Mouse (Mus musculus): ENCODE data around the gene Slc36a2. TPM values are rescaled to one million over a fixed set of nuclear protein-coding genes. Genes with fewer than 3 reads are reported as not detected.

The Slc36a2 gene
- total and polyA plus RNA-seq, 2 experiments from 2014 or later, result 6.6 to 10.2 TPM

- Histone ChIP-seq H3K9me3 (replicated peaks; ENCODE audit: control insufficient read depth, low read length) (no peaks in the 10 kb centered on the region), H3K4me3 (ENCODE audit: low read depth, low read length) (no peak overlapping the region), H3K9ac (replicated peaks; ENCODE audit: low read depth, low read length) (no peak overlapping the region), H3K4me1 (ENCODE audit: control insufficient read depth, insufficient read depth) (peaks cover 13% of the 10 kb centered on the region), H3K27ac (ENCODE audit: low read depth) (no peak overlapping the region), H3K4me2 (ENCODE audit: low read depth, low read length) (no peak overlapping the region), H3K36me3 (replicated peaks; ENCODE audit: control insufficient read depth, insufficient read depth, low read length) (no peaks in the 10 kb centered on the region), H3K27me3 (ENCODE audit: control insufficient read depth, insufficient read depth, low read length) (no peaks in the 10 kb centered on the region)
- TF ChIP-seq CTCF (IDR thresholded peaks at IDR 0.05; ENCODE audit: low read depth), result no peak
- WGBS, result 60% methylated on average over 7 of the region's 7 CpGs
- DNase-seq (ENCODE audit: low spot score) (no peak), ATAC-seq (ENCODE audit: insufficient read depth, low read depth) (no peak)
Observed at GRCm38 (mm10) chr11:55183124-55183523, 1.8 kb downstream of the Slc36a2 start.

- H3K27me3 ChIP-seq (ENCODE audit: control insufficient read depth, insufficient read depth, low read length), result no peaks in the 10 kb centered on the region
- ATAC-seq (ENCODE audit: insufficient read depth, low read depth) (no peak), DNase-seq (ENCODE audit: low spot score) (no peak)
- no peak overlapping the region for H3K9ac ChIP-seq (replicated peaks; ENCODE audit: low read depth, low read length)
- 78% methylated on average over 3 of the region's 3 CpGs for WGBS
- no peak for TF ChIP-seq EP300 (IDR thresholded peaks at IDR 0.05; ENCODE audit: low read depth)
- no peak for TF ChIP-seq CTCF (IDR thresholded peaks at IDR 0.05; ENCODE audit: low read depth)
- H3K4me1 ChIP-seq (ENCODE audit: control insufficient read depth, insufficient read depth), result no peaks in the 10 kb centered on the region
- H3K9me3 ChIP-seq (replicated peaks; ENCODE audit: control insufficient read depth, low read length), result no peaks in the 10 kb centered on the region
- no peak overlapping the region for H3K27ac ChIP-seq (ENCODE audit: low read depth)
- no peaks in the 10 kb centered on the region for H3K36me3 ChIP-seq (replicated peaks; ENCODE audit: control insufficient read depth, insufficient read depth, low read length)
- H3K4me3 ChIP-seq (ENCODE audit: low read depth, low read length), result no peak overlapping the region
- H3K4me2 ChIP-seq (ENCODE audit: low read depth, low read length), result no peak overlapping the region
Observed at GRCm38 (mm10) chr11:55179856-55180255, 5.0 kb downstream of the Slc36a2 start.

- WGBS, result 71% methylated on average over 4 of the region's 4 CpGs
- Histone ChIP-seq H3K4me3 (ENCODE audit: low read depth, low read length) (no peak overlapping the region), H3K9ac (replicated peaks; ENCODE audit: low read depth, low read length) (no peak overlapping the region), H3K4me2 (ENCODE audit: low read depth, low read length) (no peak overlapping the region), H3K9me3 (replicated peaks; ENCODE audit: control insufficient read depth, low read length) (no peaks in the 10 kb centered on the region), H3K27ac (ENCODE audit: low read depth) (no peak overlapping the region), H3K4me1 (ENCODE audit: control insufficient read depth, insufficient read depth) (no peaks in the 10 kb centered on the region), H3K36me3 (replicated peaks; ENCODE audit: control insufficient read depth, insufficient read depth, low read length) (no peaks in the 10 kb centered on the region), H3K27me3 (ENCODE audit: control insufficient read depth, insufficient read depth, low read length) (no peaks in the 10 kb centered on the region)
- DNase-seq (ENCODE audit: low spot score) (no peak), ATAC-seq (ENCODE audit: insufficient read depth, low read depth) (no peak)
- TF ChIP-seq CTCF (IDR thresholded peaks at IDR 0.05; ENCODE audit: low read depth), result no peak
- TF ChIP-seq EP300 (IDR thresholded peaks at IDR 0.05; ENCODE audit: low read depth), result no peak
Observed at GRCm38 (mm10) chr11:55178830-55179229, 6.0 kb downstream of the Slc36a2 start.

GRCm38 (mm10) chr11:55170501-55170900, 14.4 kb downstream of the Slc36a2 start:
- 54% methylated on average over 4 of the region's 4 CpGs for WGBS
- ATAC-seq (ENCODE audit: insufficient read depth, low read depth), result no peak
- H3K4me2 ChIP-seq (ENCODE audit: low read depth, low read length), result no peak overlapping the region

GRCm38 (mm10) chr11:55168914-55169313, 16.0 kb downstream of the Slc36a2 start:
- no peak for TF ChIP-seq EP300 (IDR thresholded peaks at IDR 0.05; ENCODE audit: low read depth)
- no peak overlapping the region for H3K27ac ChIP-seq (ENCODE audit: low read depth)
- ATAC-seq (ENCODE audit: insufficient read depth, low read depth), result no peak
- H3K4me2 ChIP-seq (ENCODE audit: low read depth, low read length), result no peak overlapping the region
- H3K4me3 ChIP-seq (ENCODE audit: low read depth, low read length), result no peak overlapping the region
- H3K36me3 ChIP-seq (replicated peaks; ENCODE audit: control insufficient read depth, insufficient read depth, low read length), result no peaks in the 10 kb centered on the region
- WGBS, result 90% methylated on average over 6 of the region's 6 CpGs
- DNase-seq (ENCODE audit: low spot score), result no peak
- no peaks in the 10 kb centered on the region for H3K27me3 ChIP-seq (ENCODE audit: control insufficient read depth, insufficient read depth, low read length)
- no peaks in the 10 kb centered on the region for H3K9me3 ChIP-seq (replicated peaks; ENCODE audit: control insufficient read depth, low read length)
- H3K9ac ChIP-seq (replicated peaks; ENCODE audit: low read depth, low read length), result no peak overlapping the region
- no peaks in the 10 kb centered on the region for H3K4me1 ChIP-seq (ENCODE audit: control insufficient read depth, insufficient read depth)

More at GRCm38 (mm10) chr11:55170501-55170900, 14.4 kb downstream of the Slc36a2 start:
- Histone ChIP-seq H3K27me3 (ENCODE audit: control insufficient read depth, insufficient read depth, low read length) (no peaks in the 10 kb centered on the region), H3K4me3 (ENCODE audit: low read depth, low read length) (no peak overlapping the region), H3K27ac (ENCODE audit: low read depth) (no peak overlapping the region), H3K36me3 (replicated peaks; ENCODE audit: control insufficient read depth, insufficient read depth, low read length) (no peaks in the 10 kb centered on the region), H3K4me1 (ENCODE audit: control insufficient read depth, insufficient read depth) (no peaks in the 10 kb centered on the region), H3K9ac (replicated peaks; ENCODE audit: low read depth, low read length) (no peak overlapping the region), H3K9me3 (replicated peaks; ENCODE audit: control insufficient read depth, low read length) (no peaks in the 10 kb centered on the region)
- no peak for DNase-seq (ENCODE audit: low spot score)
- TF ChIP-seq EP300 (IDR thresholded peaks at IDR 0.05; ENCODE audit: low read depth) (no peak), CTCF (IDR thresholded peaks at IDR 0.05; ENCODE audit: low read depth) (no peak)

- 84% methylated on average over 4 of the region's 4 CpGs for WGBS
- no peak overlapping the region for H3K4me2 ChIP-seq (ENCODE audit: low read depth, low read length)
Observed at GRCm38 (mm10) chr11:55168504-55168903, 16.4 kb downstream of the Slc36a2 start.

More at GRCm38 (mm10) chr11:55168504-55168903, 16.4 kb downstream of the Slc36a2 start:
- no peak overlapping the region for H3K4me3 ChIP-seq (ENCODE audit: low read depth, low read length)
- DNase-seq (ENCODE audit: low spot score) (no peak), ATAC-seq (ENCODE audit: insufficient read depth, low read depth) (no peak)
- H3K9me3 ChIP-seq (replicated peaks; ENCODE audit: control insufficient read depth, low read length), result no peaks in the 10 kb centered on the region
- H3K9ac ChIP-seq (replicated peaks; ENCODE audit: low read depth, low read length), result no peak overlapping the region
- no peaks in the 10 kb centered on the region for H3K27me3 ChIP-seq (ENCODE audit: control insufficient read depth, insufficient read depth, low read length)
- H3K4me1 ChIP-seq (ENCODE audit: control insufficient read depth, insufficient read depth), result no peaks in the 10 kb centered on the region
- no peak overlapping the region for H3K27ac ChIP-seq (ENCODE audit: low read depth)
- TF ChIP-seq CTCF (IDR thresholded peaks at IDR 0.05; ENCODE audit: low read depth), result no peak
- TF ChIP-seq EP300 (IDR thresholded peaks at IDR 0.05; ENCODE audit: low read depth), result no peak
- no peaks in the 10 kb centered on the region for H3K36me3 ChIP-seq (replicated peaks; ENCODE audit: control insufficient read depth, insufficient read depth, low read length)
